Mouse (Mus musculus) lung, postnatal 10 days (tissue): Measurements from ENCODE around the gene Fam171a2.

ENCODE experiments used
- DNase-seq: peaks from one replicate; pipeline ENCODE4 v3.0.0; 2021

The Fam171a2 gene

DNA sequence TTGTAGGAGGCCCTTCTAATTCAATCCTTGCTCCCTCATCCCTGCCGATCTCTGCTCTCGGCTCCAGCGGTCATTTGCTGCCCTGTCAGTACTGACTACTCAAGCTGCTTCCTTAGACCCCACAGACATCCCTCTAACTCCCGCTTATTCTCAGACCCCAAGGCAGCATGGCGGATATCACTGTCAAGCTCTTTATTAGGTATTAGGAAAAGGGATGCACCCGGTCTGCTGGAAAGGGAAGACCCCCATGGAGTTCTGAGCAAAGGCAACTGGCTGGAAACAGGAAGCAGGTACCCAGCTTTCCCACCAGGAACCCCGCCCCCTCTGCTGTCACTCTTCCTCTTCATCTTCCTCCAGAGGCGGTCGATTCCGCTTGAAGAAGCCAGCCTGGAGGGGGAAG is 5.6 kb upstream of the Fam171a2 start:
- DNase-seq: no peak

DNA sequence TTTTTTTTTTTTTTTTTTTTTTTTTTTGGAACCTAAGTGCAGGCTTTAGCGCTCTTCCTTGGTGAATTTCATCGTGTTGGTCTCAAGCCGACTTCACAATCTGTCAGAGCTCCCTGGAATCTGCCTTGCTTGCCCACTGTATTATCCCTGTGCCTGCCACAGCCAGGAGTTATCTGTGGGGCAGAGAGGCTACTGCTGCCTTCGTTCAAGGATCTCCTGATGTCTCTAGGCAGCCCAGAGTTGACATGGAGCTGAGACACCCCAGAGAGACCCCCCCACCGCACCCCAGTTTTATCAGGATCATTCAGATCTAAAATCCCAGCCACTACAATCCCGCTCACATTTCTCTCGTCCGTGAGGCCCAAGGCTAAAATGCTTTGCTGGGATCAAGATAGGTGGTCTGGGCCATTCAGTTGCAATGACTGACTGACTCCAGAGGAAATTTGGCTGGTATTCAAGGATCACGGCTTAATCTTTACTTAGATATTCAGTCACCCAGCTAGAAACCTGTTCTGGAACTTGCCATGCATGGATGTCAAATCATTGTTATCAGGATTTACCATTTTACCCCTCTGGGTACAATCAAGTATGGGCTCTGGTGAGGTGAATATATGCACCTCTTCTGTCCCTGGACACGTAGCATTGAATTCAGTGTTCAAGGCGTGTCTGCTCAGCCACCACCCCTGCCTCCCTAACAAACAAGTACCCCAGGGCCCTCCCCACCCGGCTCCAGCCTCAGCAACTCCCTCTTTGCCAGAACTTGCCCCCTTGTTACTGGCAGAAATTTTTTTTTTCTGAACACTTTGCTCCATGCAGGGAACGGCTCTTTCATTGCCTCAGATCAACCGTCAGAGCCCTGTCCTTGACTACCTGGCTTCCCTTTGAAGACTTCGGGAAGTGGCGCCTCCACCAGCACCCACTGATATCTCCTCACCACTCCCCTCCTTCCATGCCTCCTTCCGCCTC is 1.8 kb upstream of the Fam171a2 start:
- no peak for DNase-seq

DNA sequence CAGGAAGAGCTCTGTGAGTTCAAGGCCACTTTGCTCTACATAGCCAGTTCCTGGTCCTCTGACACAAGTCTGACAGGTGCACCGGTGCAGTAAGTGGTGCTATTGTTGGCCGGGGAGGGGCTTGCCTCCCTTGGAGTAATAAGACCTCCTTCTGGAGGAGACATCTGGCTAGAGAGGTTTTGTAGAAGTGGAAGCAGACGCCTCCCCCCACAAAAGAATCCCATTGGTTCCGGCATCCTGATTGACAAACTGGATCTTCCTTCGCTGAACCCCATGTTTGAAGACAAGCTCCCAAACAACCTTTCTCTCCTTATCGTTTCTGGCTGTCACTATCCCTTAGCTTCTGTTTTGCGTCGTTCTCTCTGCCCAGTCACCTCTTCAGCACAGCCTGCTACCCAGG is 845 bp upstream of the Fam171a2 start:
- no peak for DNase-seq

DNA sequence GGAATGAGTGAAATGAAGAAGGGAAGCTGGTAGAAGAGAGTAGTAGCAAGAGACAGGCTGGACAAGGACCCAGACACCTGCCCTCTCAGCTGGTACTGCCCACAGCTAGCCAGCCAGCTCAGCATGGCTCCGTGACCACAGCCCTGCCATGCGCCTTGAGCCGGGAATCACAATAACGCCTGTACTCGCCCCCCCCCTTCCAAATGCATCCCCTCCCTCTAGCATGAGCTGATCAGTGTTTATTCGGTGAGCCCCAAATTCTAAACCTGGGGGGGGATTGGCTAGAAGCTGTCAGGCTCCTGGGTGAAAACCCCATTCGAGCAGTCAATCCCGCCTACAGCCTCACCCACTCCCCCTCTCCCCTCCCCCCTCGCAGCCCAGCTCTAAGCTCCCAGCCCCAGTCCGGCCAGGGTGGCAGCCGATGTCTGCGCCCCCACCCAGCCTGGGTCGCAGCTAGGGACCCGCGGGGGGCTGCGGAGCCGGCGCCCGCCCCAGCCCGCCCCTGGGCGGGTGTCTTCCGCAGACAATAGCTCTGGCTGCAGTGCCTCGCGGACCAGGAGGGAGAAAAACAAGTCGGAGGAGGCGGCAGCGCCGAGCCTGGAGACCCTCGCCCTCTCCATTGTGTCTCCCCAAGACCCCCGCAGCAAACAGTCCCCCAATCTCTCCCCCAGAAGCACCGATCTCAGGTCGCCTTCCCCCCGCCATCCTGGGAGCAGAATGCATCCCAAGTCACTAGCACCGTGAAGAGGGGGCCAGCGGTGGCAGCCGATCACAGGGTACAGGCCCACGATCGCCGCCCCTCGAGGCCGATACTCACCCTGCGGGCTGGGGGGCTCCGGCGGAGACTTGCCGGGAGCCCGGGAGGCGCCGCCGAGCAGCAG is 661 bp downstream of the Fam171a2 start:
- DNase-seq: peak; percentile 50

DNA sequence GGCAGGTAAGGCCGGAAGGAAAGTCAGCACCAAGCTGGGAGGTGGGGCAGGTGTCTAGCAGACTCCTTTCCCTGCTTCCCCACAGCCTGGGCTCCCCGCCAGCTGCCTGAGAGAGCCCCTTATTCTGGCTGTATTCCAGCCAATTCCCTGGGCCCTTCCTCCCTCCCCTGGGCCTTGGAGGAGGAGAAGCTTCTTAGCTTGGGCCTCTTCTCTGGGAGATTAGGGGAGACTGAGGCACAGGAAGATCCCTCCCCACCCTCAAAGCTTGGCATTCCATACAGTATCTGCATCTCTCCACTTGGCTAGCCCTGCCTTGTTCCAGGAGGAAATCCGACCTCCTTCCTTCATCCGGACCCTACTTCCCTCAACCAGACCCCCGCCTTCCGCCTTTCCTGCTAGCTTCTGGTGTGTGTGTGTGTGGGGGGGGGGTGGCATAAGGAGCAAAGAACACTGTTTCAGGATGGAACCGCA is 1.6 kb downstream of the Fam171a2 start:
- DNase-seq: peak; percentile 74

DNA sequence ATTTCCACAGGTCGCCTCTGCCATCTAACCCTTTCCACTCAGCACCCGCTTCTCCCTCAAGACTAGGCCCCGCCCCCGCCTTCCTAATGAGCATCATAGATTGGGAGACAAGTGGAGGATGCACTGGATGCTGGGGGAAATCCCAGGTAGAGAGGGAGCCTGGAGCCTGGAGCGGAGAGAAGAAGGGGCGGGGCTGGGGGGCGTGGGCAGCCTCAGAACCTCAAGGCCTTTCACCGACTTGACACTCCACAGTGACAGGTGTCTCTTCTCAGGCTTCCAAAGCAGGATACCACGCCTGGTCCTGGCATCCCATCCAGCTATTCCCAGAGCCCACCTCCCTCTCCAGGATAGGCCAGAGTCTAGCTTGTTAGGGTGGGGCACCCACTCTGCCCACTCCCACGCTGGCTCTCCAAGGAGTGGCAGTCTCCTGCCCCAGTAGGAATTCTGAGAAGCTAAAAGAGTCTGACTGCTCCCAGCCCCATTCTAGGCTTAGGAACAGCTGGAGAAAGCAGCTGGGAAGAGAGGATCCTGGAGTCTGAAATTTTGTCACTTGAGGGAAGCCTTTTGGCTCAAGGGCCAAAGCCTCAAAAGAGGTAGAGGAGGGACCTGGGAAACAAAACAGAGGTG is 2.1 kb downstream of the Fam171a2 start:
- peak; percentile 81 for DNase-seq

DNA sequence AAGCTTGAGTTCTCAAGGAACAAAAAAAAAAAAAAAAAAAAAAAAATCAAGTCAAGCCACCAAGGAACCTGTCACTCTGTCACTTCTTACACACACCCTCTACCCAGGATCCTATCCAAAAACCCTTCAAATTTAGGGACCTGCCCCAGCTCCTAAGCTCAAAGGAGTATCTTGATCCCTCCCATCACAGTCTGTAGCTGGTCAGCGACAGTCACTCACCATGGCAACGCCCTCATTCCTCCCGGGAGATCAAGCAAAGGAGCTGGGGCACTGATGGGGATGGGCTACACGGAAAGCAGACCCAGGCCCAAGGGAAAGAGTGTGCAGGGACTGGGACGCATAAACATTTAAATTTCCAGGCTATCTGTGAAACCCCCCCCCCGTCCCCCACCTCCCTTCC is 2.7 kb downstream of the Fam171a2 start:
- no peak for DNase-seq

DNA sequence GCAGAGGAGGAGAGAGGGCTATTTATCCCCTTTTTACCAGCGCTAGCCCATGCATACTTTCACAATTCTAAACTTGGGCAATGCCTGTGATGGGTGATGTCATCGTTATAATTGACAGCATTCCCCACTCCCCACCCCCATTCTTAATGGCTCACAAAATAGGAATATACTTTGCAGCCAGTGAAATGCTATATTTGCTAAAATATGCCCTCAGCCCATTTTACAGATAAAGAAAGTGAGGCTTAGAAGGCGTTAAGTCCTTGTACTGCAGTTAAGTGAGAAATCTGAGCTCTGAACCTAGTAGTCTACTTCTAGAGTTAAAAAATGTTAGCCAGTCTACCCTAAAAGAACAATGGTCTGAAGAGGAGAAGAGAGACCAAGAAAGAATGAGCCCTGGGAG is 3.2 kb downstream of the Fam171a2 start:
- DNase-seq: no peak

DNA sequence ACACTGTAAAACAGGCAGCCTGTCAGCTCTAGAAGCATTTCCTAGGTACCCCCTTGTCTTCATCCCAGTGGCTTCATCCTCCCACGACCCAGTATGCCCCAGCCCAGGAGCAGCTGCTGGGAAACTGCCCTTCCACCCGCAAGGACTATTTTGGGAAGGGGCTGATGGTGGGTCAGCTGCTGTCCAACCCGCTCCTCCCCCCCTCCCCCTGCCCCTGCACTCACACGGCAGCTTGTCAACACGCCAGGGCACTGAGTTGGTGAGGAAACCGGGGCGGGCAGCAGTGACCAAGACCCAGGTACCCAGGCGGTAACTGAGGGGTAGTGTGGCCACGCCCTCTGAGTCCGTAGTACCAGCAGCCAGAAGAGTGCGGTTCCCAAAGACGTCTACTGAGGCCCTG is 3.7 kb downstream of the Fam171a2 start:
- no peak for DNase-seq

DNA sequence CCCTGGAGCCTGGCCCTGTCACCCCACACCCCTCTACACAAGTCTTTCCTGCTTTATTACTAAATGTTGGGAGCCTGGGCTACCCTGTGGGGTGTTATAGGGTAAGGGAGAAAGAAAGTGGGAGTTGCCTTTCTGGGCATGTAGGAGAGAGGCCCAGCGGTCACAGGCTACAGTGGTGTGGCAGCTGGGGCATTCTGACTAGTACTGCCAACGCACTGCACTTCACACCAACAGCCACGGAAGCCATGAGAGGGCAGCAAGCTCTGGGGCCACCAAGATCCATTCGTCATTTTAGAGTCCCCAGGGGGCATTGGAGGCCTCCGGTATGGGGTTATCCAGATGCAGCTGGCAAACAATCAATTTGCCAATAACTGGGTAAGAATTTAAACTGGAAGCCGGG is 5.4 kb downstream of the Fam171a2 start:
- DNase-seq: no peak

DNA sequence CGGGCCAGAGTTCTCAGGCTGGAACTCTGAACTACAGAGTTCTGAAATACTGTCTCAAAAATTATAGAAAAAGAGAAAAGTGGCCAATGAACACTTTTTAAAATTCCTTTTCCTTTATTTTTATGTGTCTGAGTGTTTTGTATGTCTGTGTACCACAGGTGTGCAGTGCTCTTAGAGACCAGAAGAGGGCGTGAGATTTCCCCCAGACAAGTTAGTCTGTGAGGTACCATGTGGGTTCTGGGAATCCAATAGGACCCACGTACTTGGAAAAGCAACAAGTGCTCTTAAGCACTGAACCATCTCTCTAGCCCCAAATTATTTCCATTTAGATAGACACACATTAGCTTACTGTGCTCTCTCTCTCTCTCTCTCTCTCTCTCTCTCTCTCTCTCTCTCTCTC is 6.0 kb downstream of the Fam171a2 start:
- no peak for DNase-seq

DNA sequence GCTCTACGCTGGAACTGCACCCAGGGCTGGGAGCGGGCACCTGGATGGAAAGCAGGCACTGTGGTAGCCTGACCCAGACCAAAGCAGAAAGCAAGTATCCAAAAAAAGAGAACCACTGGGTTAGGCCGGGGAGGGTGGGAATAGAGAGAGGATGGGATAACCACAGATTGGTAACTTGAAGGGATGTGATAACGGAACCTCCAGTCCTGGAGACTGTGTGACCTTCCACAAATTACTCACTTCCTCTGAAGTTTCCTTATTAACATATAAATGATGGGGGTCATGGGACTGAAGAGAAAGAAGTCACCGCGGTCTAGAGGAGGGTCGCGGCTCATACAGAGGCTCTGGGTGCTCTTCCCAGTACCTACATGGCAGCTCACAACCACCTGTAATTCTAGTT is 7.2 kb downstream of the Fam171a2 start:
- no peak for DNase-seq

DNA sequence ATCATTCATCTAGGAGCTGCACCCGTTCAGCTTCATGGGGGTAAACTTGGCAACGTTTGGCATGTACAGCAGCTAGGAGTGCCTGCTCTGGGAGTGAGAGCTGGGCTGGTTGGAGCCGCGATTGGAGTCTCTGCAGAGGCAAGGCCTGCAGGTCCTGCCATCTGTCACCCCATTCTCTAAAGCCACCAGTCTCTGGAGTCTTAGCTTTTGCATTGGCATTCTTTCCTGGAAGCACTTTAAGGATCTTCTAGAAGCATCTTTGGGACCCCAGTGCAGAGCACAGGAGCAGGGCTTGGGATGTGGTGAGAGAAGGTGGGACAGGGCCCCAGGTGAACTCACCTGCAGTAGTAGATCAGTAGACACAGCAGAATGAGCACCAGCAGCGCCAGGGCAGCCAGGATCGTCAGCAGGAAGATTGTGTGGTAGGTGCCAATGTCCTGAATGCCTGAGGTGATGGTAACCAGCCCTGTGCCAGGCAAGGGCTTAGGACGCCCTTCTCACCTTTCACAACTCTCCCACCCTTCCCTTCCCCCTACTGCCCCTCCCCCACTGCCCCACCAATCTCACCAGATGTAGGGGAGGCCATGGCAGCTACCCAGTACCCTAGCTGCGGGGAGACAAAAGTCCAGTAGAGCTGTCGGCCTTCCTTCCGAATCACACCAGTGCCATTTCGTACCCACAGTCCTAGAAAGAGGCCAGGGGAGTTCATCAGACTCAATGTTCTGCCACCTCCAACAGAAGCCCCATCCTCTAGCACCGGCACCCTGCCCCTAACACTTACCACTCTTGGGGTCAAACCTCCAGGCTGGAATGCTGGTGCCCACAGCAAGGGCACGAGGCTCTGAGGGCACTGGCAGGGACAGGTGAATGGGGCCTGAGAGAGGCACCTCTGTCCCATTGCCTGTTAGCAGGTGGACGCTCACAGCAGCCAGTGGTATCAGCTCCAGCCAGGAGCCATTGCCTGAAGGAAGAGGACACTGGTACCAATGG is 8.1 kb downstream of the Fam171a2 start:
- no peak for DNase-seq

DNA sequence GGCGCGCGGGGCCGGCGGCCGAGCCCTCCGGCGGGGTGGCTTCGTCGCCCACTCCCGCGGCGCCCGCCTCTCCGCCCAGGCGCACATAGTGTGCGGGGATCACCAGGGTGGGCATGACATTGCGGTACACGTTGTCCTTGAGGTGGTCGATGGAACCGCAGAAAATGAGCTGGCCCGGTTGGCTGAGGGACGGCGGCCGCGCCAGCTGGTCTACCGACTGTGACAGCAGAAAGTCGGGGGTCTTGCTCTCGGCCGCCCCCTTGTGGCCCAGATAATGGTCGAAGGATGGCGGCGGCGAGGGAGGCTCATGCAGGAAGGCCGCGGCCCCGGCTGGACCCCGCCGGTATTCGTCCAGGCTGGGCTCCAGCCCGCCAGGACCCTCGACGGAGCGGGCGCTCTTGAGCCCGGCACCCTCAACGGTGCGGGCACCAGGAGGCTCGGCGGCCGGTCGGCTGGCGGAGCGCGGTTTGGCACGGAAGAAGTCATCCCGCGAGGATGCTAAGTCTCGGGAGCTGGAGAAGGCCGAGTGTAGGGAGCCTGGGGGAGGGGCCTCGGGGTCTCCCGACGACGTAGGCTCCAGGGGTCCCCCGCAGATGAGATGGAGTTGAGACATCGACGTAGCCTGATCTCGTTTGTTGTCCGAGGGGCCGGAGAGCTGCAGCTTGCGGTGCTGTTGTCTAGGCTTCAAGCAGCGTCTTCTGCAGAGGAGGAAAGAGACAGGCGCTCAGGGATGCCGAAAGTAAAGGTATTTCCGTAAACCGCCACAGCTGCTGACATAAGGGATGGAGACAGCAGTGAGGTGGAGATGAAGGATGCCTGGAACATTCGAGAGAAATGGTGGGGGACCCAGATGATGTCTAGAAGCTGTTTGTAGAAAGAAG is 9.0 kb downstream of the Fam171a2 start:
- DNase-seq: peak; percentile 92

DNA sequence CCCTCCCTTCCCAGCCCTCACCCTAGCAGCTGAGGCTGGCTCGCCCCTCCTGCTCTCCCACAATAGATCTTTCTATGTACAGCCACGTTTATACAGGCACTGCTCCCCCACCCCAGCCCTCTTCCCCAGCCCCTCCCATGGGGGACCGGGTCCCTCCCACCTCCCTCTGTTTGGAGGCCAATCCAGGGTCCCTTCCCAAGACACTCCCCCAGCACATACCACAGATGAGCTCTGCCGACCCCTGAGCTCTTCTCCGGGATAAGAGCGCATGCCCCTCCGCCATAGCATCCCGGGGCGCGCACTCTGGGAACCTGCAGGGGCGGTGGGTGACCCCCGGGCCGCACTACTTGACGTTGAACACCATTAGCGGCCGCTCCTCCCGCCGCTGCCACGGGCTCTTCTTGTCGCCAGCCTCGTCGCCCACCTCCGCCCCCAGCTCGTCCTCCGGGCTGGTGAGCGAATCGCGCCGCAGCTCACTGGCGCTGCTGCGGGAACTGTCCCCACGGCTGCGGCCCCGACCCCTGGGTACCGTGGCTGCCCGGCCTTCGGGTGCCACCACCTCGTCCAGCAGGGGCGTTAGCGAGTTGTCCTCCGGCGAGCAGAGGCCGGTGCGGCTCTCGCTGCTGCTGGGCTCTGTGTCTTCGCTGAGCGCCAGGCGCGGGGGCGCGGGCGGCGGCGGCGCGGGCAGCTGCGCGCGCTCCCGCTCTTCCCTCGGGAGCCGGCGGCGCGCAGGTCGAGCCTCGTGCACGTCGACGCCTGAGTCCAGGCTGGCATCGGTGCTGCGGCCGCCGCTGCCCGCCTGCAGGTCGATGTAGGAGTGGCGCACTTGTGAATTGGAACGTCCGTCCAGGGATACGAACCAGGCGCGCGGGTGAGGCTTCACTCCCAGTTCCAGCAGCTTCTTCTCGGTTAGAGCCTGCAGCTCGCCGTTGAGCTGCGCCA is 10.1 kb downstream of the Fam171a2 start:
- DNase-seq: peak; percentile 81

DNA sequence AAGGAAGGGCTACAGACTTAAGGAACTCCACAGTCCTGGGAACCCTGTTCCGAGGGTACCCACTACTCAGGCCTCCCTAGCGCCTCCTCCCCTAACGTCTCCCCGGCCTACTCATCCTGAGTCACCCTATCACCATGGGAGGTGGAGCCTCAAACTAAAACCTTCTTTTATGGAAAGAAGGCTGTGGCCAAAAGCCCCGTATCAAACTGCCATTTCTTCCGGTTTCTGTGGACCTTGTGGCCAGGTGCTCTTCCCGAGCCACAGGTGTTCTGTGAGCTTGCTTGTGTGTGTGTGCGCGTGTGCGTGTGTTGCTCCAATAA is 11.1 kb downstream of the Fam171a2 start:
- DNase-seq: no peak

DNA sequence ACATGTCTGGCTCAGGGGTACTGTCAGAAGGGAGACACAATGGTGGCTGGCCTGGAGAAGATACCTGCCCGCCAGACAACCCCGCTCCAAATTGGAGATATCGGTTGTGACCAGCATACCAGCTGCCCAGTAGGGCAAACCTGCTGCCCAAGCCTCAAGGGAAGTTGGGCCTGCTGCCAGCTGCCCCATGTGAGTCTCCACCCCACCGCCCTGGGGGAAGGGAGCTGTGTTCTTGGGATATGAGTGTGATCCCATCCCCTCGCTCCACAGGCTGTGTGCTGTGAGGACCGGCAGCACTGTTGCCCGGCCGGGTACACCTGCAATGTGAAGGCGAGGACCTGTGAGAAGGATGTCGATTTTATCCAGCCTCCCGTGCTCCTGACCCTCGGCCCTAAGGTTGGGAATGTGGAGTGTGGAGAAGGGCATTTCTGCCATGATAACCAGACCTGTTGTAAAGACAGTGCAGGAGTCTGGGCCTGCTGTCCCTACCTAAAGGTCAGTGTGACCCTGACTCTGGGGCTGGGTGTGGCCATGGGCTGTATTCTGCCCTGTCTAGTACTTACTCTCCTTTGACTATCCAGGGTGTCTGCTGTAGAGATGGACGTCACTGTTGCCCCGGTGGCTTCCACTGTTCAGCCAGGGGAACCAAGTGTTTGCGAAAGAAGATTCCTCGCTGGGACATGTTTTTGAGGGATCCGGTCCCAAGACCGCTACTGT is 11.6 kb downstream of the Fam171a2 start:
- DNase-seq: no peak

DNA sequence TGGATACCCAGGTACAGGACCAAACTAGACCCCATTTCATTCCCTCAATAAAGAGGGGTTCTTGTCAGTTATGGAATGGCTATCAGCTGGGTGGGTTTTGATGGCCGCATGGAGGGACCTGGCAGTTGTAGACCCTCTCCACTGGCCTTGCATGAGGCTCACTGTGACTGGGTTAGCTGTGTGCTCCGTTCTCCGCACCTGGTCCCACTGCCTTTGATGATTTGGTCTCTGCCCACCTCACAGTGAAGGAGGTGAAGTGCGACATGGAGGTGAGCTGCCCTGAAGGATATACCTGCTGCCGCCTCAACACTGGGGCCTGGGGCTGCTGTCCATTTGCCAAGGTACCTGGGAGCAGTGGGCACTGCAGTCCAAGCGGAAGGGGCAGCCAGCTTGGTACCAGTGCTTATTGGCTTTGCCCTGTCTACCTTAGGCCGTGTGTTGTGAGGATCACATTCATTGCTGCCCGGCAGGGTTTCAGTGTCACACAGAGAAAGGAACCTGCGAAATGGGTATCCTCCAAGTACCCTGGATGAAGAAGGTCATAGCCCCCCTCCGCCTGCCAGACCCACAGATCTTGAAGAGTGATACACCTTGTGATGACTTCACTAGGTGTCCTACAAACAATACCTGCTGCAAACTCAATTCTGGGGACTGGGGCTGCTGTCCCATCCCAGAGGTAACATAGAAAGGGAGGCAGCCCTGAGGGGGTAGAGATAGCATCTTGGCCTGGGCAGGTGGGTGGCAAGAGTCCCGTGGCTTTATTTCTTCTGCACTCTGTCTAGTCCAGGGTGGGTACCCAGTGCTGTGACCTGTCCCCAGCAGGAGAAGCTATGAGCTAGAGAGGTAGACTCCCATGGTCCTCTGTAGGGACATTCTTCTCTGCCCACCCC is 12.4 kb downstream of the Fam171a2 start:
- no peak for DNase-seq
